Mouse (Mus musculus): ENCODE data around the gene Arpin.

DNA sequence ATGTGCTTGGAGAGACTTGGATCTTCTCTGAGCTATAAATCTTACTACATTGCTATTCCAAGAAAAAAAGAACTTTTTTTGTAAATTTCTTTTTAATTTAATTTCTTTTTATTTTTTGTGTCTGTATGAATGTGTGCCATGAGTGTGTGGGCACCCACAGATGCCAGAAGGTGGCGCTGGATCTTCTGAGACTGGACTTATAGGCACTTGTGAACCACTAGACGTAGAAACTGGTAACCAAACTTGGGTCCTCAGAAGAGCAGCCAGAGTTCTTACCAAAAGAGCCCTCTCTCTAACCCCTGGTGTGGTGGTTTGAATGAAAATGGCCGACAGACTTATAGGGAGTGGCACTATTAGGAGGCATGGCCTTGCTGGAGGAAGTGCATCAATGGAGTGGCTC, 15.9 kb upstream of the Arpin start:
- no peak for TF ChIP-seq CTCF (IDR thresholded peaks at IDR 0.05; ENCODE audit: extremely low read depth, insufficient read depth, insufficient read length, insufficient replicate concordance)
- TF ChIP-seq POLR2A (IDR thresholded peaks at IDR 0.05; ENCODE audit: low read depth, low read length), result no peak
